Mouse (Mus musculus) testis, postnatal 14 days (tissue): ENCODE measurements around the gene Cabp2.
"Not testable (repeated sequence)": the region's sequence is repeated elsewhere in the genome, so short reads cannot be mapped to it uniquely, and the experiment has no call there.

Experiments used
- DNase-seq: peaks from one replicate; pipeline ENCODE4 v3.0.0; 2021; ENCODE audit warnings: low spot score

Cabp2 gene

GRCm38 (mm10) chr19:4081394-4081793, at the start of gene Cabp2:
TSS of gene Cabp2 (plus strand) at chr19:4081578.
- DNase-seq, result no peak

- DNase-seq, result no peak
These were observed 48.7 kb upstream of the Cabp2 start for GRCm38 (mm10) chr19:4032668-4033067.

- DNase-seq, result no peak
These were observed 48.1 kb upstream of the Cabp2 start for GRCm38 (mm10) chr19:4033298-4033697.

GRCm38 (mm10) chr19:4033742-4034141, 47.6 kb upstream of the Cabp2 start:
- DNase-seq, result peak; percentile 60

GRCm38 (mm10) chr19:4036327-4037045, 44.9 kb upstream of the Cabp2 start:
- no peak for DNase-seq

- DNase-seq, result not testable (repeated sequence)
These were observed 44.1 kb upstream of the Cabp2 start for GRCm38 (mm10) chr19:4037154-4037787.

- peak; percentile 77 for DNase-seq
These were observed 43.6 kb upstream of the Cabp2 start, which contains the start of gene Gstp1 for GRCm38 (mm10) chr19:4037788-4038232. TSS of gene Gstp1 (minus strand) at chr19:4037985.

- not testable (repeated sequence) for DNase-seq
These were observed 40.4 kb upstream of the Cabp2 start for GRCm38 (mm10) chr19:4040941-4041340.

GRCm38 (mm10) chr19:4041500-4041899, 39.9 kb upstream of the Cabp2 start:
- DNase-seq, result not testable (repeated sequence)

- DNase-seq, result no peak
These were observed 39.3 kb upstream of the Cabp2 start for GRCm38 (mm10) chr19:4042124-4042523.

- not testable (repeated sequence) for DNase-seq
These were observed 37.3 kb upstream of the Cabp2 start for GRCm38 (mm10) chr19:4044109-4044508.

GRCm38 (mm10) chr19:4045966-4046865, 35.2 kb upstream of the Cabp2 start, which contains the start of gene Gstp2:
TSS of gene Gstp2 (minus strand) at chr19:4046023.
- DNase-seq, result peak; percentile 84

- DNase-seq, result no peak
These were observed 34.5 kb upstream of the Cabp2 start for GRCm38 (mm10) chr19:4046866-4047254.

GRCm38 (mm10) chr19:4047859-4048258, 33.5 kb upstream of the Cabp2 start:
- DNase-seq, result peak; percentile 69

- not testable (repeated sequence) for DNase-seq
These were observed 32.3 kb upstream of the Cabp2 start for GRCm38 (mm10) chr19:4049069-4049468.

- no peak for DNase-seq
These were observed 30.4 kb upstream of the Cabp2 start for GRCm38 (mm10) chr19:4051016-4051415.

- peak; percentile 48 for DNase-seq
These were observed 29.4 kb upstream of the Cabp2 start for GRCm38 (mm10) chr19:4051741-4052515.

- DNase-seq, result no peak
These were observed 28.8 kb upstream of the Cabp2 start for GRCm38 (mm10) chr19:4052516-4053030.

- no peak for DNase-seq
These were observed 26.8 kb upstream of the Cabp2 start for GRCm38 (mm10) chr19:4054613-4055012.

- no peak for DNase-seq
These were observed 26.0 kb upstream of the Cabp2 start for GRCm38 (mm10) chr19:4055216-4055946.
